Comparison of ENCODE assay signal across 15 mouse cellular contexts in the genomic region with DNA sequence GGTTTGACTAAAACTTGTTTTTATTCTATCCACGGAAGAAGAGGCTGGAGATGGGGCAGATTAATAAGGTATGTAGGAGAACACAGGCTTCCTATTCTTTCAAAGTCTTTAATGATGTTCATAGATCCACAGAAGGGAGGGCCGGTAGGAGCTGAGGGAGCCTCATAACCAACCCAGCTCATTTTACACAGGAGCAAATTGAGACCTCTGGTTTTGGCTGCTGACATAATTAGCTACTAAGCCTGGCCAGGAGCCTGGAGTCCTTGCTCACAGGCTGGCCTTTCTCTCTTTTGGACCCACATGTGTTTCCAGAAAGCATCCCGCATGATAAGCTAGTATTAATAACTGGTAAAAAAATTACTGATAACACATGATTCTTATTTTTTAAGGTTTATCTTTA.
A peak's percentile ranks its signal among the peaks of the same experiment; 100 is the strongest.
DNase-seq lines count a peak whose midpoint lies in the region; ATAC-seq lines count a peak whose summit lies in the region.
"Had no signal": no experiment of that assay in that cellular context is flagged by ENCODE, and none has a peak within 500 bp of the region (broad histone marks: within the 10 kb centered on the region; RNA-seq: fewer than 3 reads in every experiment).

No protein-coding gene starts in this region.

- WGBS in embryonic facial prominence, embryonic 11.5 days = 59% methylated on average over 3 of the region's 3 CpGs
- 77% methylated on average over 3 of the region's 3 CpGs for WGBS in embryonic facial prominence, embryonic 10.5 days
- WGBS in limb, embryonic 12.5 days = 31% methylated on average over 3 of the region's 3 CpGs
- 75% methylated on average over 3 of the region's 3 CpGs for WGBS in limb, embryonic 10.5 days
- WGBS in embryonic facial prominence, embryonic 12.5 days = 40% methylated on average over 3 of the region's 3 CpGs

- no peak overlapping the region for H3K27ac ChIP-seq in embryonic facial prominence, embryonic 11.5 days (replicated peaks; ENCODE audit: low read depth, low read length)
- H3K27ac ChIP-seq in embryonic facial prominence, embryonic 10.5 days (replicated peaks) = no peak overlapping the region
- H3K27ac ChIP-seq in limb, embryonic 12.5 days = peak overlapping the region; percentile 69
- H3K27ac ChIP-seq in limb, embryonic 10.5 days = no peak overlapping the region
- 0 out of 2 replicates have a peak overlapping the region, but pooled peaks have one; percentile 46 for H3K27ac ChIP-seq in embryonic facial prominence, embryonic 12.5 days
- H3K27ac ChIP-seq: forebrain, embryonic 13.5 days; heart, embryonic 15.5 days; hindbrain, postnatal 0 days; layer of hippocampus, adult 2 months; liver, embryonic 14.5 days had no signal

- ATAC-seq in embryonic facial prominence, embryonic 11.5 days (replicated peaks; ENCODE audit: insufficient number of reproducible peaks, low FRiP score, low TSS enrichment, low read depth) = no peak
- no peak for ATAC-seq in limb, embryonic 12.5 days (ENCODE audit: insufficient number of reproducible peaks, insufficient read depth, low FRiP score, low TSS enrichment, low read depth)
- no peak for ATAC-seq in embryonic facial prominence, embryonic 12.5 days (ENCODE audit: insufficient number of reproducible peaks, insufficient read depth, low FRiP score, low TSS enrichment)
- ATAC-seq: forebrain, embryonic 13.5 days; hindbrain, postnatal 0 days had no signal

- no peaks in the 10 kb centered on the region for H3K9me3 ChIP-seq in embryonic facial prominence, embryonic 11.5 days (replicated peaks; ENCODE audit: control insufficient read depth, low read length)
- peaks cover under 1% of the 10 kb centered on the region; the same call in 1 of the 2 replicates for H3K9me3 ChIP-seq in embryonic facial prominence, embryonic 10.5 days
- H3K9me3 ChIP-seq in limb, embryonic 12.5 days = peaks cover 2% of the 10 kb centered on the region; the same call in 1 of the 2 replicates
- H3K9me3 ChIP-seq in limb, embryonic 10.5 days (replicated peaks) = no peaks in the 10 kb centered on the region
- no peaks in the 10 kb centered on the region for H3K9me3 ChIP-seq in embryonic facial prominence, embryonic 12.5 days
- H3K9me3 ChIP-seq: heart, embryonic 15.5 days had no signal

- H3K4me2 ChIP-seq in embryonic facial prominence, embryonic 11.5 days (ENCODE audit: low read depth, low read length) = no peak overlapping the region
- H3K4me2 ChIP-seq in limb, embryonic 12.5 days = no peak overlapping the region
- H3K4me2 ChIP-seq in embryonic facial prominence, embryonic 12.5 days (replicated peaks) = no peak overlapping the region
- H3K4me2 ChIP-seq: forebrain, embryonic 13.5 days; heart, embryonic 15.5 days had no signal

- H3K4me1 ChIP-seq in embryonic facial prominence, embryonic 11.5 days (ENCODE audit: control insufficient read depth, insufficient read depth, low read length) = no peaks in the 10 kb centered on the region
- peaks cover 18% of the 10 kb centered on the region for H3K4me1 ChIP-seq in embryonic facial prominence, embryonic 10.5 days
- H3K4me1 ChIP-seq in limb, embryonic 12.5 days (replicated peaks) = peaks cover 32% of the 10 kb centered on the region
- peaks cover 27% of the 10 kb centered on the region for H3K4me1 ChIP-seq in limb, embryonic 10.5 days
- H3K4me1 ChIP-seq in embryonic facial prominence, embryonic 12.5 days = peaks cover 4% of the 10 kb centered on the region; the same call in 1 of the 2 replicates
- H3K4me1 ChIP-seq: forebrain, embryonic 13.5 days; heart, embryonic 15.5 days had no signal

- H3K27me3 ChIP-seq in embryonic facial prominence, embryonic 11.5 days (ENCODE audit: control insufficient read depth, insufficient read depth, low read length) = no peaks in the 10 kb centered on the region
- H3K27me3 ChIP-seq in embryonic facial prominence, embryonic 10.5 days (replicated peaks; ENCODE audit: low read depth, poor library complexity, severe bottlenecking) = no peaks in the 10 kb centered on the region
- no peaks in the 10 kb centered on the region for H3K27me3 ChIP-seq in limb, embryonic 12.5 days
- no peaks in the 10 kb centered on the region for H3K27me3 ChIP-seq in limb, embryonic 10.5 days (ENCODE audit: low read depth, poor library complexity, severe bottlenecking)
- no peaks in the 10 kb centered on the region for H3K27me3 ChIP-seq in embryonic facial prominence, embryonic 12.5 days
- H3K27me3 ChIP-seq: forebrain, embryonic 13.5 days; heart, embryonic 15.5 days had no signal

- no peak overlapping the region for H3K9ac ChIP-seq in embryonic facial prominence, embryonic 11.5 days (replicated peaks; ENCODE audit: low read length)
- H3K9ac ChIP-seq in limb, embryonic 12.5 days (replicated peaks) = no peak overlapping the region
- no peak overlapping the region for H3K9ac ChIP-seq in embryonic facial prominence, embryonic 12.5 days
- H3K9ac ChIP-seq: forebrain, embryonic 13.5 days; heart, embryonic 15.5 days; liver, embryonic 14.5 days had no signal

- no peak overlapping the region for H3K4me3 ChIP-seq in embryonic facial prominence, embryonic 11.5 days (ENCODE audit: low read depth, low read length)
- no peak overlapping the region for H3K4me3 ChIP-seq in embryonic facial prominence, embryonic 10.5 days
- H3K4me3 ChIP-seq in limb, embryonic 12.5 days (replicated peaks) = no peak overlapping the region
- no peak overlapping the region for H3K4me3 ChIP-seq in limb, embryonic 10.5 days
- H3K4me3 ChIP-seq in embryonic facial prominence, embryonic 12.5 days = no peak overlapping the region
- H3K4me3 ChIP-seq: forebrain, embryonic 13.5 days; heart, embryonic 15.5 days; layer of hippocampus, adult 2 months; myocyte had no signal

- DNase-seq in embryonic facial prominence, embryonic 11.5 days (ENCODE audit: low spot score) = peak; percentile 21
- no peak for DNase-seq in embryonic facial prominence, embryonic 10.5 days (ENCODE audit: low spot score)
- no peak for DNase-seq in limb, embryonic 10.5 days (ENCODE audit: low spot score)
- DNase-seq in cerebellum, adult 11-12 months = peak; percentile 58
- no peak for DNase-seq in right cerebral cortex, postnatal 36 days (ENCODE audit: low spot score in 2 of 2)
- no peak for DNase-seq in embryo, embryonic 10 days (ENCODE audit: low spot score)
- DNase-seq: kidney, adult 9 months had no signal

- no peaks in the 10 kb centered on the region for H3K36me3 ChIP-seq in embryonic facial prominence, embryonic 11.5 days (replicated peaks; ENCODE audit: control insufficient read depth, insufficient read depth, low read depth, low read length)
- no peaks in the 10 kb centered on the region for H3K36me3 ChIP-seq in embryonic facial prominence, embryonic 10.5 days (replicated peaks)
- H3K36me3 ChIP-seq in limb, embryonic 12.5 days = no peaks in the 10 kb centered on the region
- no peaks in the 10 kb centered on the region for H3K36me3 ChIP-seq in limb, embryonic 10.5 days
- no peaks in the 10 kb centered on the region for H3K36me3 ChIP-seq in embryonic facial prominence, embryonic 12.5 days
- H3K36me3 ChIP-seq: heart, embryonic 15.5 days had no signal

Comparison
In these comparisons a context has a peak if more than half of its experiments do, and no peak if none do; other contexts are left out.
1. DNase-seq: peak in embryonic facial prominence, embryonic 11.5 days (single experiment) and cerebellum, adult 11-12 months (single experiment); none in embryonic facial prominence, embryonic 10.5 days (single experiment), limb, embryonic 10.5 days (single experiment), right cerebral cortex, postnatal 36 days (0 of 2) and embryo, embryonic 10 days (single experiment).
2. H3K27ac ChIP-seq: peak in limb, embryonic 12.5 days (single experiment) and embryonic facial prominence, embryonic 12.5 days (single experiment); none in embryonic facial prominence, embryonic 11.5 days (single experiment), embryonic facial prominence, embryonic 10.5 days (single experiment) and limb, embryonic 10.5 days (single experiment).